Mouse (Mus musculus) ES-Bruce4 (cell line): Measurements from ENCODE around the gene 1700001P01Rik. TPM values are rescaled to one million over a fixed set of nuclear protein-coding genes. Genes with fewer than 3 reads are reported as not detected.
A peak's percentile ranks its signal among the peaks of the same experiment; 100 is the strongest.

Experiments used
- H3K27ac ChIP-seq: 2 replicates; pipeline ENCODE4 v1.5.1; 2012; ENCODE audit warnings: low read length, inconsistent platforms; ENCODE audit not compliant: insufficient read depth
- H3K27me3 ChIP-seq: 2 replicates; pipeline ENCODE4 v1.6.1; 2012; ENCODE audit warnings: mild to moderate bottlenecking, low read length, inconsistent platforms; ENCODE audit not compliant: control insufficient read depth, poor library complexity, insufficient read depth, severe bottlenecking
- H3K36me3 ChIP-seq: 2 replicates; pipeline ENCODE4 v1.6.1; 2012; ENCODE audit warnings: inconsistent platforms, mild to moderate bottlenecking, low read length, moderate library complexity; ENCODE audit not compliant: control insufficient read depth, poor library complexity, insufficient read depth, severe bottlenecking
- H3K4me1 ChIP-seq: one replicate; pipeline ENCODE4 v1.8.1; 2011; ENCODE audit warnings: low read length; ENCODE audit not compliant: control insufficient read depth, insufficient read depth
- H3K4me3 ChIP-seq: 2 replicates; pipeline ENCODE4 v1.5.1; 2011; ENCODE audit warnings: low read depth, mild to moderate bottlenecking, low read length
- H3K9ac ChIP-seq: 2 replicates; pipeline ENCODE4 v1.6.1; 2012; ENCODE audit warnings: low read depth, mild to moderate bottlenecking, inconsistent platforms; ENCODE audit not compliant: poor library complexity, severe bottlenecking
- H3K9me3 ChIP-seq: replicated peaks from 2 replicates; pipeline ENCODE4 v1.6.1; 2012; ENCODE audit warnings: mild to moderate bottlenecking, low read length, inconsistent platforms; ENCODE audit not compliant: control insufficient read depth, poor library complexity, insufficient read depth, severe bottlenecking
- CTCF ChIP-seq: IDR thresholded peaks from one replicate; pipeline ENCODE4 v1.8.1; 2011; ENCODE audit warnings: low read depth, low read length
- EP300 ChIP-seq: IDR thresholded peaks from 2 replicates; pipeline ENCODE4 v1.6.1; 2011; ENCODE audit warnings: low read depth, low read length; ENCODE audit not compliant: insufficient read depth
- POLR2A ChIP-seq: IDR thresholded peaks from one replicate; pipeline ENCODE4 v1.8.1; 2011; ENCODE audit warnings: low read length; ENCODE audit not compliant: insufficient read depth
- polyA plus RNA-seq: library from polyadenylated mRNA; stranded (reverse); fragments of >200 nt; gene quantifications from 2 replicates; pipeline ENCODE4 v1.2.4, GENCODE M21; 2011; ENCODE audit warnings: low read depth; ENCODE audit not compliant: missing spikeins, insufficient read depth, insufficient read length

The 1700001P01Rik gene
- polyA plus RNA-seq, 1 experiment = 0.99 TPM

DNA sequence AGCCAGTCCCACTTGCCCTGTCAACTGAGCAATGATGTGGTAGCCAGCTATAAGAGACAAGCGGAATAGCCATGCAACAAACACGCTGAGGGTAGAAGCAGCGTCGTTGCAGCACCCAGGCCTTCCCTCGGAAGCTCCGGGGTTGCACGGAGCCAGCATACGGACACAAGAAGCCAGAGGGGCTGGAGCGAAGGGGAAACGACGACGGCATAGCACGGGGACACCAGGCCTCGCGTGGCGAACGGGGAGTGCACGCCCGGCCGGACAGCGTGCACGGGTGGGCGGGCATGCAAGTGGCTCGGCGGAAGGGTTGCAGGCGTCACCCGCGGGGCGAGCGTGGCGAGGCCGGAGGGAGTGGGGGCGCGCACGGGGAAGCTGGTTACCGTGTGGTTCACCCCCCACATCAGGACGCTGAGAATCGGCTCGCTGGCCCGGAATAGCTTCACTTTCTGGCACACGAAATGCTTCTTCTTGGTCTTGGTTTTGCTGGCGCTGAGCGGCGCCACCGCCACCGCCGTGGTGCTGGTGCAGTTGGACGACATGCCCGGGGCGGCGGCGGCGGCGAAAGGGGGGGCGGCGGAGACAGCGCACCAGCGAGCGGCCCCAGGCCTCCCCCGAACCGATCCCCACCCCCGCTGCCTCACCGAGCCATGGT is 31.5 kb downstream of the 1700001P01Rik start, which contains the start of gene Pip4k2b:
Gene Pip4k2b (minus strand): TSS at position 642 of the 655 bp plus-strand sequence.
- Histone ChIP-seq H3K4me1 (peaks cover 3% of the 10 kb centered on the region), H3K27ac (peak within 1 kb of the TSS; percentile 76), H3K4me3 (peak within 1 kb of the TSS; percentile 98), H3K9me3 (no peaks in the 10 kb centered on the region), H3K9ac (peak within 1 kb of the TSS; percentile 96), H3K27me3 (no peaks in the 10 kb centered on the region), H3K36me3 (peaks cover 10% of the 10 kb centered on the region)
- TF ChIP-seq POLR2A (no peak), CTCF (no peak), EP300 (no peak)

GRCm38 (mm10) chr11:97743423-97743822 is 32.3 kb downstream of the 1700001P01Rik start:
- Histone ChIP-seq H3K4me1 (peaks cover 3% of the 10 kb centered on the region), H3K9me3 (no peaks in the 10 kb centered on the region), H3K27me3 (no peaks in the 10 kb centered on the region), H3K36me3 (peaks cover 10% of the 10 kb centered on the region), H3K9ac (peak overlapping the region; percentile 96), H3K27ac (no peak overlapping the region), H3K4me3 (peak overlapping the region; percentile 97)
- TF ChIP-seq CTCF = no peak
- TF ChIP-seq EP300 = no peak
- TF ChIP-seq POLR2A = no peak

GRCm38 (mm10) chr11:97742591-97742990 is 33.1 kb downstream of the 1700001P01Rik start:
- Histone ChIP-seq H3K9ac (no peak overlapping the region), H3K36me3 (peaks cover 10% of the 10 kb centered on the region), H3K27ac (no peak overlapping the region)

DNA sequence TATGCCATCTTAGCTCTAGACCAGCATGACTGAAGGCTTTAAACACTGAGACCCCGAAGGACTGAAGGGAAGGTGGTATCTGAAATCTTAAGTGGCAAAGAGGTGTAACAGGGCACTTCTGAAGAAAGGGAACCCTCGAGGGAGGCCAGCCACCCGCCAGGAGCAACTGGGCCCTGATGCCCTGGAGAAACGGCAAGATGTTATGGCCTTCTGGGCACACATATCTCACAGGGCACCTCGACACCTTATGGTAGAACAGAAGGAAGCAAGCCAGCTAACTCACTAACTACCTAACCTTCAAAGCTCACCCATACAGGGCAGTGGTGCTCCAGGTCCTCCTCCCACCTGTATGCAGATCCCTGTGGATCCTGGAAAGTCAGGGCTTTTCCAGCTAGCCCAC is 33.6 kb downstream of the 1700001P01Rik start:
- H3K4me3 ChIP-seq = no peak overlapping the region

More at GRCm38 (mm10) chr11:97742591-97742990, 33.1 kb downstream of the 1700001P01Rik start:
- TF ChIP-seq POLR2A = no peak
- no peak overlapping the region for H3K4me3 ChIP-seq
- H3K9me3 ChIP-seq = no peaks in the 10 kb centered on the region
- H3K4me1 ChIP-seq = peaks cover 3% of the 10 kb centered on the region
- H3K27me3 ChIP-seq = no peaks in the 10 kb centered on the region

DNA sequence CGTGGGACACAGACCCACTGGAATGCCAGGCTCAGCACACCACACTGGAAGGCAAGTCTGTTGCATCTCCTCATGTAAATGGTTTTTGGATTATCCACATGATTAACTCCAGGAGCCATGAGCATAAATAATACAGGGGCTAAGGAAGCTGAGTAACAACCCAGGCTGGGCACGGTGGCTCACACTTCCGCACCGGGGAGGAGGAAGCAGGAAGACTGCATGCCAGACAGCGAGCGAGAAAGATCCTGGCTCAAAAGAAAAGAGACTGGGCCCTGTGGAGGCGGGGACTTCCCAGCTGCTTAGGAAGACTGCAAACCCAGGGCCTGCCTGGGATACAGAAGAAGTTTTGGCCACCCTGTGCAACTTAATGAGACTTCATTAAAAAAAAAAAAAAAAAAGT is 35.5 kb downstream of the 1700001P01Rik start:
- Histone ChIP-seq H3K4me3 (no peak overlapping the region), H3K9ac (no peak overlapping the region), H3K27ac (no peak overlapping the region), H3K27me3 (no peaks in the 10 kb centered on the region), H3K9me3 (no peaks in the 10 kb centered on the region), H3K36me3 (no peaks in the 10 kb centered on the region), H3K4me1 (peaks cover 3% of the 10 kb centered on the region)
- TF ChIP-seq CTCF = no peak
- TF ChIP-seq POLR2A = no peak
- TF ChIP-seq EP300 = no peak

More for the DNA sequence above, 33.6 kb downstream of the 1700001P01Rik start:
- no peaks in the 10 kb centered on the region for H3K27me3 ChIP-seq
- TF ChIP-seq EP300 (no peak), CTCF (no peak), POLR2A (no peak)
- H3K36me3 ChIP-seq = peaks cover 8% of the 10 kb centered on the region
- peaks cover 3% of the 10 kb centered on the region for H3K4me1 ChIP-seq
- no peak overlapping the region for H3K27ac ChIP-seq
- no peak overlapping the region for H3K9ac ChIP-seq
- H3K9me3 ChIP-seq = no peaks in the 10 kb centered on the region

GRCm38 (mm10) chr11:97739155-97739554 is 36.6 kb downstream of the 1700001P01Rik start:
- Histone ChIP-seq H3K27me3 (no peaks in the 10 kb centered on the region), H3K36me3 (no peaks in the 10 kb centered on the region), H3K27ac (no peak overlapping the region), H3K9ac (no peak overlapping the region), H3K9me3 (no peaks in the 10 kb centered on the region), H3K4me3 (no peak overlapping the region), H3K4me1 (peaks cover 3% of the 10 kb centered on the region)
- TF ChIP-seq CTCF = no peak
- no peak for TF ChIP-seq EP300
- TF ChIP-seq POLR2A = no peak
